Mouse (Mus musculus) CD4-positive, CD25-positive, alpha-beta regulatory T cell, adult 4 months (primary cell): ENCODE measurements around the gene Fbxw11. TPM values are rescaled to one million over a fixed set of nuclear protein-coding genes. Genes with fewer than 3 reads are reported as not detected.
"Not testable (repeated sequence)": the region's sequence is repeated elsewhere in the genome, so short reads cannot be mapped to it uniquely, and the experiment has no call there.

Experiments used
- ATAC-seq: one replicate; pipeline ENCODE4 v1.8.0; 2017
- polyA plus RNA-seq, 2 experiments: library from polyadenylated mRNA; unstranded; fragments of 100-300 nt; shearing (Covaris generic); gene quantifications; one replicate each; pipeline ENCODE4 v1.2.1; 2017

Fbxw11 gene
- 10 to 100 TPM; 20.0 to 20.6 TPM for polyA plus RNA-seq

GRCm38 (mm10) chr11:32642249-32642876 lies at the start of gene Fbxw11:
Gene Fbxw11 (plus strand): TSS chr11:32642724.
- ATAC-seq, result peak; percentile 85

DNA sequence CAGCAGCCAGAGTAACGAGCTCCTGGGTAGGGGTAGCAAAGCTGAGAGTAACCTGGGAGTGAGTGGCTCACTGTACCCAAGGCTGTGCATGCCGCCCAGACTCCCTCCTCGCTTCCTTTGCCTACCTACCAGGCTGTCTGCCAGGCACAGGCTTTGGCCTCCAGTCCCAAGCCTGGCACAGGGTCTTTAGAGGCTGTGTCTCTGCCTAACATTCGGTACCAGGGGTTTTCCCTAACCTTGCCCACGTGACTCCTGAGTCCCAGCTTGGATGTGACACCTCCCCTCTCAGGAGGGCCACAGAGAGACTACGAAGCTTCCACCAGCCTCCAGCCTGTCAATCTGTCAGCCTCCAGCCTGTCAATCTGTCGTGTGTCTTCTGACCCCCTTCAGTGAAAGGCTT lies 49.4 kb upstream of the Fbxw11 start:
- no peak for ATAC-seq

- no peak for ATAC-seq
Observed at GRCm38 (mm10) chr11:32594122-32594521, 48.4 kb upstream of the Fbxw11 start.

GRCm38 (mm10) chr11:32600371-32600770 lies 42.2 kb upstream of the Fbxw11 start:
- ATAC-seq, result no peak

DNA sequence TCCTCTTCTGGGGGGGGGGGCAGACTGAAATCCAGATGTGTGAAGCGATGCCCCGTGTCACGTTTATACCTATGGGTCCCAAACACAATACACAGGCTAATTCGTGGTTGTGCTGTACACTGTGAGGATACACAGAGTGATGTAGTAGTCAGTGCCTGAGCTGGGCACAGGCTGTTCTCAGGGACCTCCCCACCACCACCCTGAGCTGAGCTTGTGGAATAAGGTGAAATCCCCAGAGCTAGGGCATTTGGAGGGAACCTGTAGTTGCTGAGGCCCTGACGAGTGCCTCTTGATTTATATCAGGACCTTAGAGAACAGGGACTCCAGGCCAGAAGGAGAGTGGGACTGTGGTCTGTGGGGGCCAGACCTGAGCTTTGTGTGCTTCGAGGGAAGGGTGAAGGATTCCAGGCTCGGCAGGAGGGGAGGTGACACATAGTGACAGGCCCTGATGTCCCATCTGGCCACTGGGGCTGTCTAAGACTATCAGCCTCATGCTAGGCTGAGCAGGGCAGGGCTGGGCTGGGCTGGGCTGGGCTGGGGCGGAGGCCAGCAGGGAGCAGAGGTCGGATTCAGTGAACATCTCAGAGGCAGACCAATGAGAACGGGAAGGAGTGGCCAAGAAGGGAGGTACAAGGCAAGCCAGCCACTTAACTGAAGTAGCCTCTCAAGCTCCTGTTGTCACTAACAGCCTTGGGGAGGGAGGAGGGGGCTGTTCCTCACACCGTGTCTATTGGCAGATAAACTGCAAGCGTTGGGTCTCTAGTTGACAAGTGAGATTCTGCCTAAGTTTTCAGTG lies 40.8 kb upstream of the Fbxw11 start:
- ATAC-seq, result peak; percentile 26

DNA sequence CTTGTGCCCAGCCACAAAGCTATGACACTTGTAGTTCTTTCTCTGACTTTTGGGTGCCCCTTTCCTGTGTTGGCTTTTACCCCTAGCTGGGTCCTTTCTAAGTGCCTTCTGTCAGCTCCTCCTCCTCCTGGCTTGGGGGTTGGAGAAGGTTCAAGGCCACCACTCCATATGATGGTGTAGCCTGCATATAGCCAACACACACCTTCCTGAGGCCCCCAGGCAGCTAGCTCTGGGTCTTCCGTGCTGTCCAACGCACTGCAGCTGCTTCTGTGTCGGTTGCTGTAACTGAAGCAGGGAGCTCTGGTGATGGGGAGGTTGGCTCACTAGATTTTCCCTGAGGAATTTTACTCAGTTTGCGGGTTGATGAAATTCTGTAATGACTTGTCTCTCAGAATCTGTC lies 37.9 kb upstream of the Fbxw11 start:
- no peak for ATAC-seq

- ATAC-seq, result no peak
Observed at GRCm38 (mm10) chr11:32605131-32605860, 37.2 kb upstream of the Fbxw11 start.

- ATAC-seq, result no peak
Observed at GRCm38 (mm10) chr11:32605907-32606306, 36.6 kb upstream of the Fbxw11 start.

DNA sequence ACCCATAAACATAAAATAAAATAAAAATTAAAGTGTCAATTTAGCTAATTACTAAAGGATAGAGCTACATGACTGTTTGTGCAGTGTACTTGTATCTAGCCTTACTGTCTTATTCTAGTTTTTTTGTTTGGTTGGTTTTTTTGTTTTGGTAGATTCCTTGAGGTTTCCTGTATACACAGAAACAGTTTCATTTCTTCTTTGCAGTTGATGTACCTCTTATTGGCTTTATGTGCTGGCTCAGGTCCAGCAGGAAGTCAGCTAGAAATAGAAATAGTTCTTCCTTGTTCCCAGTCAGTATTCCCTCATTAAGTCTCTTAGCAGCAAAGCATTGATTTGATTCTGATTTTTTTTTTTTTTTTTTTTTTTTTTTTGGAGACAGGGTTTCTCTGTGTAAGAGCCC lies 35.2 kb upstream of the Fbxw11 start:
- ATAC-seq, result peak; percentile 50

GRCm38 (mm10) chr11:32610616-32611015 lies 31.9 kb upstream of the Fbxw11 start:
- ATAC-seq, result no peak

GRCm38 (mm10) chr11:32612304-32612703 lies 30.2 kb upstream of the Fbxw11 start:
- ATAC-seq, result no peak

DNA sequence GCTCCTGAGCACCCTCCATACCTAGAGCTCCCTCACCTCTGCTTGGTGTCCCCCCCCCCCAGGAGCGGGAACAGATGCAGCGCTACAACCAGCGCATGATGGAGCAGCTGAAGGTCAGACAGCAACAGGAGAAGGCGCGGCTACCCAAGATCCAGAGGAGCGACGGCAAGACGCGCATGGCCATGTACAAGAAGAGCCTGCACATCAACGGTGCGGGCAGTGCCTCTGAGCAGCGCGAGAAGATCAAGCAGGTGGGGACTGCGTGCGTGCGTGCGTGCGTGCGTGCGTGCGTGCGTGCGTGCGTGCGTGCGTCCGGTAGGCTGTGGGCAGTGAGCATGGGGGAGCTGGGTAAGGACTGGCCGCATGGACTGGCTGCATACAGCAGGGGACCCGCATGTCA lies 28.1 kb upstream of the Fbxw11 start:
- ATAC-seq, result no peak

DNA sequence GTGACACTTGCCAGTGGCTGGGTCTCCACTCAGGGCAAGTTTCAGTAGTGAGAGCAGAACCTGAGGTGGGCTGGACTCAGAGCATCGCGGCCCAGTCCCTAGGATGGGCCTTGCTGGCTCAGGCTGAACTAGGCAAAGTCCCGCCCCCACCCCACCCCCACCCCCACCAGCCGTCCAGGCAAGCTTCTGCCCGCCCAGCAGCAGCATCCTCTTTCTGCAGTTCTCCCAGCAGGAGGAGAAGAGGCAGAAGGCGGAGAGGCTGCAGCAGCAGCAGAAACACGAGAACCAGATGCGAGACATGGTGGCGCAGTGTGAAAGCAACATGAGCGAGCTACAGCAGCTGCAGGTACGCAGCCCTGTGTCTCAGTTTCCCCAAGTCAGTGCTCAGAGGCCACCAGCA lies 27.0 kb upstream of the Fbxw11 start:
- no peak for ATAC-seq

DNA sequence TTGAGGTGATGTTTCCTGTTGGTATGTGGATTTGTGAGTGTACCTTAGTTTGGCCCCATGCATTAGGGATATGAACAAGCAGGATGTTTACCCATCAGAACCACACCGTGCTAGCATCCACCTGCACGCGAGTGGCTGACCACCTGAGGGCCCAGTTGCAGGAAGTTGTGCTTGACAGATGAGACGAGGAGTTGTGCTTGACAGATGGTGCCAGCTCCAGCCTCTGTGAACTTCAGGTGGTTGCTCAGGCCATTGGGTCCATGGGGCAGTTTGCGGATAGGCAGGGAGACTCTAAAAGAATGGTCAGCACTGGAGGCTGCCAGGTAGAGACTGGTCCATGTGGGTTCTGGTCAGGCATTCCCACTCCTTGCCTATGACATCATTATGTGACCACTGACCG lies 26.4 kb upstream of the Fbxw11 start:
- ATAC-seq, result no peak

GRCm38 (mm10) chr11:32618036-32618435 lies 24.5 kb upstream of the Fbxw11 start:
- no peak for ATAC-seq

DNA sequence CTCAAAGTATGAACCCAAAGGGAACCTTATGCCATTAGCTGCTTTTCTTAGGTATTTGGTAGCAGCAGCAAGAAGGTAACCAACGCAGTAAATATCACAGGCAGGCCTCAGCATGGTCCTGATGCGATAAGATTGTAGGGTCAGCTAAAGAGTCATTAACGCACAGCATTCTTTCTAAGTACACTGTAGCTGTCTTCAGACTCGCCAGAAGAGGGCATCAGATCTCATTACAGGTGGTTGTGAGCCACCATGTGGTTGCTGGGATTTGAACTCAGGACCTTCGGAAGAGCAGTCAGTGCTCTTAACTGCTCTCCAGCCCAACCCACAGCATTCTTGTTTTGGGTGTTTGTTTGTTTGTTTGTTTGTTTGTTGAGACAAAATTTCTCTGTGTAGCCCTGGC lies 23.9 kb upstream of the Fbxw11 start:
- not testable (repeated sequence) for ATAC-seq

- peak; percentile 42 for ATAC-seq
Observed at GRCm38 (mm10) chr11:32619257-32619816, 23.2 kb upstream of the Fbxw11 start.

GRCm38 (mm10) chr11:32619866-32620456 lies 22.6 kb upstream of the Fbxw11 start:
- no peak for ATAC-seq

GRCm38 (mm10) chr11:32621831-32622478 lies 20.6 kb upstream of the Fbxw11 start:
- no peak for ATAC-seq

DNA sequence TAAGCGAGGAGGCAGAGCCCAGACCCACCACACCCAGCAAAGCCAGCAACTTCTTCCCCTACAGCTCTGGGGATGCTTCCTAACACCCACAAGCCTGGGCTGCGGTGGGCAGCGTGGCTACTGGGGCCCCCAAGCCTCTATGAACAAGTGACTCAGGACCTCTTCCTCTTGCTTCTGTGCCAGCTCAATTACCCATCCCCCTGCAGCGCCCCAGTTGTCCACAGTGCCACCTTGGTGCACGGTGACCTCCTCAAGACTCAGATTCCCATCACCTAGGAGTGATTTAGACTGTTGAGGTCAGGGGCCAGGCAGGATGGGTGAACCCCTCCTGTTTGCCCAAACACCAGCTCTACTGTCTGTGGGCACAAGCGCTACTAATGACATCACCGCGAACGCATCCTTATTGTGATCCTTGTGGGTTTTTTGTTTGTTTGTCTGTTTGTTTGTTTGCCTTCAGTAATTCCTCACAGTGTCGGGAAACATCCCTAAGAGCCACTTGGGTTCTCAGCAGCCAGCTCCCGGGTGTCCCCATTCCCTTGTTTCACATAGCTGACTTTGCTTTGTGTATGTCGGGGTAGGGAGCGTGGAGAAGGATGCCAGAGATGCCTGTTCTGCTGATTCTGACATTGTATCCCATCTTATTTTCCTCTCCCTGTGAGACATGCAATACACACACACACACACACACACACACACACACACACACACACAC lies 19.9 kb upstream of the Fbxw11 start:
- ATAC-seq, result no peak

- no peak for ATAC-seq
Observed at GRCm38 (mm10) chr11:32623236-32623635, 19.3 kb upstream of the Fbxw11 start.

DNA sequence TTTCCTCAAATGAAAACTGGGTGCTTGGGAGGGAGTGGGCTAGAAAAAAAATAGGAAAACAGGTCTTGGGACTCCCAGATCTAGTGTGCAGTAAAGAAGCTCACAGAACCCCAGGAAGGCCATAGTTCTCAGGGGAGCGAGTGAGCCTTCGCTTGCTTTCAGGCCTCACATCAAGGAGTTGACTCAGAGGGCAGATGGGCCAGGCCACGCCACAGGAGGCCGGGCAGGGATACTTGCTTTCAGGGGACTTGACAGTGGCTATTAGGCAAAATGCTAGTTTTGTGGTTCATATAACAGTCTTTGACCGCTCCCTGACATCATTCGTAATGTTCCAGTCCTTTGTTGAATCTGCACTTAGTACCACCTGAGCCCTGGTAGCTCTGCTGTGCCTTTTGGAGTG lies 18.6 kb upstream of the Fbxw11 start:
- ATAC-seq, result no peak
